Mouse (Mus musculus) stomach, embryonic 14.5 days (tissue): ENCODE data around the gene Angel1. TPM values are rescaled to one million over a fixed set of nuclear protein-coding genes. Genes with fewer than 3 reads are reported as not detected.

Experiments
- ATAC-seq: fragments of 200-750 bp; cut with Nextera tagmentation; 2 replicates; pipeline ENCODE4 v1.8.0; 2017; ENCODE audit warnings: low read depth, moderate TSS enrichment; ENCODE audit not compliant: insufficient number of reproducible peaks, insufficient read depth, low FRiP score
- H3K27ac ChIP-seq: fragments of 300-500 bp; sonication (generic); 2 replicates; pipeline ENCODE4 v1.5.1; 2014; ENCODE audit warnings: mild to moderate bottlenecking, low read length, moderate library complexity, mixed read lengths
- H3K27me3 ChIP-seq: fragments of 300-500 bp; sonication (generic); 2 replicates; pipeline ENCODE4 v1.6.1; 2014; ENCODE audit warnings: low read length, control low read depth, mixed read lengths; ENCODE audit not compliant: control insufficient read depth, insufficient read depth
- H3K36me3 ChIP-seq: fragments of 300-500 bp; sonication (generic); 2 replicates; pipeline ENCODE4 v1.6.1; 2014; ENCODE audit warnings: mild to moderate bottlenecking, control low read depth, low read length, moderate library complexity, mixed read lengths; ENCODE audit not compliant: control insufficient read depth, insufficient read depth
- H3K4me1 ChIP-seq: fragments of 300-500 bp; sonication (generic); 2 replicates; pipeline ENCODE4 v1.6.1; 2014; ENCODE audit warnings: low read length, control low read depth, mixed read lengths; ENCODE audit not compliant: control insufficient read depth, insufficient read depth
- H3K4me2 ChIP-seq: fragments of 300-500 bp; sonication (generic); replicated peaks from 2 replicates; pipeline ENCODE4 v1.6.1; 2014; ENCODE audit warnings: low read depth, low read length, control low read depth
- H3K4me3 ChIP-seq: fragments of 300-500 bp; sonication (generic); 2 replicates; pipeline ENCODE4 v1.5.1; 2014; ENCODE audit warnings: low read depth, low read length, control low read depth
- H3K9ac ChIP-seq: fragments of 300-500 bp; sonication (generic); replicated peaks from 2 replicates; pipeline ENCODE4 v1.6.1; 2014; ENCODE audit warnings: low read depth, mild to moderate bottlenecking, control low read depth, low read length, moderate library complexity, mixed read lengths
- H3K9me3 ChIP-seq: fragments of 300-500 bp; sonication (generic); 2 replicates; pipeline ENCODE4 v1.6.1; 2016; ENCODE audit warnings: low read depth, low read length, control low read depth; ENCODE audit not compliant: control insufficient read depth
- WGBS: fragments of 180-500 bp; shearing (Covaris S2); extraction: QIAGEN DNeasy Blood & Tissue Kit; methylation state at CpG from one replicate; pipeline ENCODE4 v1.1.7; 2014; 5-methylcytosine and 5-hydroxymethylcytosine counted together
- polyA plus RNA-seq: library from polyadenylated mRNA; unstranded; fragments of >200 nt; fragmentation: Nextera tagmentation; extraction: Ambion mirVana; gene quantifications from 2 replicates; pipeline ENCODE4 v1.2.1, GENCODE M21; 2014

Angel1 gene
- polyA plus RNA-seq, 1 experiment from 2014 or later, result 8.7 TPM

GRCm38 (mm10) chr12:86767868-86768631 lies 41.8 kb upstream of the Angel1 start:
- H3K36me3 ChIP-seq, result no peaks in the 10 kb centered on the region
- no peak overlapping the region for H3K4me2 ChIP-seq
- no peak overlapping the region for H3K27ac ChIP-seq
- H3K4me1 ChIP-seq, result no peaks in the 10 kb centered on the region; the same call in 1 of the 2 replicates
- H3K4me3 ChIP-seq, result no peak overlapping the region
- H3K27me3 ChIP-seq, result no peaks in the 10 kb centered on the region
- 35% methylated on average over 20 of the region's 20 CpGs for WGBS
- H3K9ac ChIP-seq, result no peak overlapping the region
- H3K9me3 ChIP-seq, result no peaks in the 10 kb centered on the region
- ATAC-seq, result no peak

GRCm38 (mm10) chr12:86766467-86766866 lies 40.2 kb upstream of the Angel1 start:
- Histone ChIP-seq H3K9me3 (no peaks in the 10 kb centered on the region), H3K4me3 (no peak overlapping the region), H3K4me1 (no peaks in the 10 kb centered on the region; the same call in 1 of the 2 replicates), H3K9ac (no peak overlapping the region), H3K36me3 (no peaks in the 10 kb centered on the region), H3K4me2 (no peak overlapping the region), H3K27me3 (no peaks in the 10 kb centered on the region), H3K27ac (no peak overlapping the region)
- WGBS, result 88% methylated on average over 8 of the region's 8 CpGs
- no peak for ATAC-seq

- no peak for ATAC-seq
- 73% methylated on average over 6 of the region's 6 CpGs for WGBS
- Histone ChIP-seq H3K9ac (no peak overlapping the region), H3K4me3 (no peak overlapping the region), H3K27me3 (no peaks in the 10 kb centered on the region), H3K36me3 (no peaks in the 10 kb centered on the region), H3K9me3 (no peaks in the 10 kb centered on the region), H3K4me1 (no peaks in the 10 kb centered on the region), H3K27ac (no peak overlapping the region), H3K4me2 (no peak overlapping the region)
Observed at GRCm38 (mm10) chr12:86764060-86764459, 37.8 kb upstream of the Angel1 start.

- WGBS, result 68% methylated on average over 13 of the region's 13 CpGs
- Histone ChIP-seq H3K4me1 (no peaks in the 10 kb centered on the region), H3K27ac (no peak overlapping the region), H3K4me2 (no peak overlapping the region), H3K27me3 (no peaks in the 10 kb centered on the region), H3K9ac (no peak overlapping the region), H3K4me3 (no peak overlapping the region), H3K36me3 (no peaks in the 10 kb centered on the region), H3K9me3 (no peaks in the 10 kb centered on the region)
- no peak for ATAC-seq
Observed at GRCm38 (mm10) chr12:86761036-86761435, 34.8 kb upstream of the Angel1 start.

- Histone ChIP-seq H3K27me3 (no peaks in the 10 kb centered on the region), H3K4me3 (no peak within 1 kb of the TSS), H3K36me3 (no peaks in the 10 kb centered on the region), H3K9me3 (no peaks in the 10 kb centered on the region), H3K9ac (no peak within 1 kb of the TSS), H3K27ac (no peak within 1 kb of the TSS), H3K4me2 (no peak within 1 kb of the TSS), H3K4me1 (no peaks in the 10 kb centered on the region)
- WGBS, result 86% methylated on average over 8 of the region's 8 CpGs
- ATAC-seq, result no peak
Observed at GRCm38 (mm10) chr12:86734319-86734810, 8.1 kb upstream of the Angel1 start, which contains the start of gene Lrrc74a. Lrrc74a (plus strand) TSS chr12:86734369.

- Histone ChIP-seq H3K4me2 (peak overlapping the region; percentile 95), H3K4me1 (peaks cover 3% of the 10 kb centered on the region; the same call in 1 of the 2 replicates), H3K9ac (peak overlapping the region; percentile 50; the same call in 1 of the 2 replicates), H3K27me3 (no peaks in the 10 kb centered on the region), H3K4me3 (peak overlapping the region; percentile 73), H3K9me3 (no peaks in the 10 kb centered on the region), H3K27ac (peak overlapping the region; percentile 44; the same call in 1 of the 2 replicates), H3K36me3 (no peaks in the 10 kb centered on the region; the same call in 1 of the 2 replicates)
- no peak for ATAC-seq
- WGBS, result under 1% methylated on average over 19 of the region's 19 CpGs
Observed at GRCm38 (mm10) chr12:86725706-86726105, 554 bp downstream of the Angel1 start.

- no peak for ATAC-seq
- H3K4me3 ChIP-seq, result no peak overlapping the region
- no peak overlapping the region for H3K27ac ChIP-seq
- 85% methylated on average over 2 of the region's 2 CpGs for WGBS
- H3K36me3 ChIP-seq, result no peaks in the 10 kb centered on the region; the same call in 1 of the 2 replicates
- no peaks in the 10 kb centered on the region for H3K9me3 ChIP-seq
- no peaks in the 10 kb centered on the region for H3K27me3 ChIP-seq
- H3K9ac ChIP-seq, result no peak overlapping the region
- no peak overlapping the region for H3K4me2 ChIP-seq
- H3K4me1 ChIP-seq, result peaks cover 3% of the 10 kb centered on the region; the same call in 1 of the 2 replicates
Observed at GRCm38 (mm10) chr12:86724300-86724699, 2.0 kb downstream of the Angel1 start.

- Histone ChIP-seq H3K36me3 (no peaks in the 10 kb centered on the region; the same call in 1 of the 2 replicates), H3K9me3 (no peaks in the 10 kb centered on the region), H3K4me2 (no peak overlapping the region), H3K27ac (no peak overlapping the region), H3K9ac (no peak overlapping the region), H3K4me1 (peaks cover 3% of the 10 kb centered on the region; the same call in 1 of the 2 replicates), H3K4me3 (no peak overlapping the region), H3K27me3 (no peaks in the 10 kb centered on the region)
- 78% methylated on average over 5 of the region's 5 CpGs for WGBS
- no peak for ATAC-seq
Observed at GRCm38 (mm10) chr12:86721453-86721852, 4.8 kb downstream of the Angel1 start.
